Mouse (Mus musculus) thymus, postnatal 36 days (tissue): Measurements from ENCODE around the gene Fbxw21.
"Not testable (repeated sequence)": the region's sequence is repeated elsewhere in the genome, so short reads cannot be mapped to it uniquely, and the experiment has no call there.

Experiments
- DNase-seq, 2 experiments: peaks; one replicate each; pipeline ENCODE4 v3.0.0; 2022; ENCODE audit warnings: mixed read lengths in 2 of 2

Gene Fbxw21

DNA sequence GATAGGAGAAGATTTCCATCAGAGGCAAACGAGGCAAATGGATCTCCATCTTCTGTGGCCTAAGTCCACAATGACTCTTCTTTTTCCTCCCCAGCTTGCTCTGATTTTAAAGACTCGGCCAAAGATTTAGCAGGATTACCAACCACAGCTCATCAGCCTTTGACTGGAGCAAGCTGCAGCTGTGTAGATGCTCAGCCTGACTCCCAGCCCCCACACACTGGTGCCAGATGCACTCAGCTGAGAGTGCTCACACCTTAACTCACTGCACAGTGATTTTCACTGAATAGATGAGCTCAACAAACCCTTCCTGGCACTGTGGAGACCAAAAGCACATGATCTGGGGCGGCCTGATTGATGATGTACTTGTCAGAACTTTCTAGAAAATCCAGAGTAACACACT is at the start of gene Fbxw21:
Fbxw21 (minus strand) TSS at position 101 of the 400 bp plus-strand sequence.
- DNase-seq = no peak

- not testable (repeated sequence) for DNase-seq
Observed at GRCm38 (mm10) chr9:109201347-109201746, 39.5 kb upstream of the Fbxw21 start.

GRCm38 (mm10) chr9:109200349-109200748 is 38.5 kb upstream of the Fbxw21 start:
- DNase-seq = no peak

GRCm38 (mm10) chr9:109199353-109199752 is 37.5 kb upstream of the Fbxw21 start:
- DNase-seq = no peak

DNA sequence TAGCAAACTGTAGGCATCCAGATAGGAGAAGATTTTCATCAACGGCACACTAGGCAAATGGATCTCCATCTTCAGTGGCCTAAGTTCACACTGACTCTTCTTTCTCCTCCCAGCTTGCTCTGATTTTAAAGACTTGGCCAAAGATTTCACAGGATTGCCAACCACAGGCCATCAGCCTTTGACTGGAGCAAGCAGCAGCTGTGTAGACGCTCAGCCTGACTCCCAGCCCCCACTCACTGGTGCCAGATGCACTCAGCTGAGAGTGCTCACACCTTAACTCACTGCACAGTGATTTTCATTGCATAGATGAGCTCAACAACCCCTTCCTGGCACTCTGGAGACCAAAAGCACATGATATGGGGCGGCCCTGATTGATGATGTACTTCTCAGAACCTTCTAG is 34.0 kb upstream of the Fbxw21 start, which contains the start of gene Fbxw13:
Fbxw13 (minus strand) TSS at position 101 of the 400 bp plus-strand sequence.
- DNase-seq = not testable (repeated sequence)

DNA sequence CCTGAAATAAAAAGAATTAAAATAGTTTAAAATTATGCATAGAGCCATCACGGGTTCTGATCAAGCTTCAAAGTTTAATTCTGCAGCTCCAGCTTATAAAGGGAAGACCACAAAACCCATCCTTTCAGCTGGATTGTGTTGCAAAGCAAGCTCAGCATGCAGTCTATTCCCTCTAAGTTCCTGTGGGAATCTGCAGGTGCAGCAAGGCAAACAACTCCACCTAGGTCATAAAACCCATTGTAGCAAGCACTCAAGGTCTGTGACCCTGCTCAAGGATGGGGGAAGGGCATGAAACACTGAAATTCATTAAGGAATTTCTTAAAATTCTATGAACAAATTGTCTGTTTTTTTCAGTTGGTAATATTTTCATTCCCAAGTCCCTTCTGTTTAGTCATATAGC is 15.4 kb upstream of the Fbxw21 start:
- DNase-seq = no peak

- no peak for DNase-seq
Observed at GRCm38 (mm10) chr9:109176301-109176700, 14.5 kb upstream of the Fbxw21 start.

- no peak for DNase-seq
Observed at GRCm38 (mm10) chr9:109167316-109167715, 5.5 kb upstream of the Fbxw21 start.

- DNase-seq = not testable (repeated sequence)
Observed at GRCm38 (mm10) chr9:109140414-109140813, 21.4 kb downstream of the Fbxw21 start.

DNA sequence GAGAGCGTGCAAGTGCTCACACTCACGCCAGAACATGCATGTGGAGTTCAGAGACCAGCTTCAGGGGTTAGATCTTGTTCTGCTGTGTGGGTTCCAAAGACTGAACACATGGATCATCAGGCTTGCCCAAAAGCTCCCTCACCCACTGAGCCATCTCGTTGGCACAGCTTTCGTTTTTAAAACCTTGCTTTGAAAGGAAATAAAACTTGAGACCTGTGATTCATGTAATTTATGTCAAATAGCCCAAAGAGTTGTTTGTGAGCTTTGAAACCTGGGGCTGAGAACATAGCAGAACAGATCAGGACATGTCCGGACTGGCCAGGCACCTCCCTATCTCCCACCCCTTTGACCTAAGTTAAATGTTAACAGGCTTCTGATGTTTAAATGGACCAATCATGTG is 31.8 kb downstream of the Fbxw21 start:
- DNase-seq = no peak

GRCm38 (mm10) chr9:109128211-109128610 is 33.6 kb downstream of the Fbxw21 start:
- no peak for DNase-seq

GRCm38 (mm10) chr9:109127076-109127475 is 34.8 kb downstream of the Fbxw21 start:
- DNase-seq = no peak

GRCm38 (mm10) chr9:109125481-109125880 is 36.4 kb downstream of the Fbxw21 start:
- no peak for DNase-seq

DNA sequence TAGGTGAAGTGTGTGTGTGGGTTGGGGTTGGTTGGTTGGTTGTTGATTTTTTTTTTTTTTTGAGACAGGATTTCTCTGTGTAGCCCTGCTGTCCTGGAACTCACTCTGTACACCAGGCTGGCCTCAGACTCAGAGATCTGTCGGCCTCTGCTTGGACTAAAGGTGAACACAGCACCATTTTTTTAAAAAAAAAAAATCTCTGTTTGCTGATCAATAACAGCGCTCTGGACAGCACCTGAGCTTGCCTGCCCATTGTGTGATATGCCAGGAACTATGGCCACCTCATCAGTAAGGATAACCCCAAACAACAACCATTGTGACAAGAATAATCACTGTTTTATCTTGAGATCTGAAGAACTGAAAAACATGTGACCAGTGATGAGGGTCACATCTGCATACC is 36.8 kb downstream of the Fbxw21 start:
- DNase-seq = no peak

GRCm38 (mm10) chr9:109124164-109124563 is 37.7 kb downstream of the Fbxw21 start:
- no peak for DNase-seq

- DNase-seq = no peak
Observed at GRCm38 (mm10) chr9:109123266-109123665, 38.6 kb downstream of the Fbxw21 start.

- DNase-seq = peak in 1 of 2 experiments; percentile 34
Observed at GRCm38 (mm10) chr9:109122553-109123085, 39.2 kb downstream of the Fbxw21 start.

DNA sequence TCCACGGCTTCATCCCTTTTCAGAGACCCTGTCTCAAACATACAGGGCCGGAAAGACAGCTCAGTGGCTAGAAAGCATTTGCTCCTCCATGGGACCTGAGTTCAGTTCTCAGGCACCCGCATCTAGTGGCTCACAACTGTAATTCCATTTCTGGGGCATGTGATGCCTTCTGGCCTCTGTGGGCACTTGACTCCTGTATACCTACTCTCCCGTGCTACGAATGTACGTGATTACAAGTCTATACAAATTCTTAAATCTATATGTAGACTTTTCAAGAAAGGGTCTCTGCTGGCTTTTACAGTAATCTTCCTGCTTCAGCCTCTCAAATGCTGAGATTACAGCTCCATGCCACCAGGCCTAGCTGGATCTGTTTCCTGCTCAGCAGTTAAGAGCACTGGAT is 40.9 kb downstream of the Fbxw21 start:
- no peak for DNase-seq

DNA sequence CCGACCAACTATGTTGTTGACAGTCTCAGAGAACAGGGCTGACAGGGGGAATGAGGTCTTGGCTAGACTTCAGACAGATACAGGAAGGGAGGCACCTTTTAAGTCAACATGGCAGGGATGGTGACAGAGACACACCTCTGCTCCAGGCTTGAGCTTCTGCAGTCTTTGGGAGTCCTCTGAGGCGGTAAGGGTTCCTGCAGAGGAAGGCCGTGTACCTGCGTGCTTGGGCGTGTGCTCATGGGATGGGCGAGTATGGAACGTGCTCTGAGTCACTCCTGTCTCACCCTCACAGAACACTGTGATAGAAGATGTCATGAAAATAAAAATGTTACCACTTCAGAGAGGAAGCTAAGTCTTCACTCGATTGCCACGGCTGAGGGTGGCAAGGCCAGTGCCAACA is 42.3 kb downstream of the Fbxw21 start:
- DNase-seq = no peak

GRCm38 (mm10) chr9:109118106-109118505 is 43.7 kb downstream of the Fbxw21 start:
- no peak for DNase-seq

DNA sequence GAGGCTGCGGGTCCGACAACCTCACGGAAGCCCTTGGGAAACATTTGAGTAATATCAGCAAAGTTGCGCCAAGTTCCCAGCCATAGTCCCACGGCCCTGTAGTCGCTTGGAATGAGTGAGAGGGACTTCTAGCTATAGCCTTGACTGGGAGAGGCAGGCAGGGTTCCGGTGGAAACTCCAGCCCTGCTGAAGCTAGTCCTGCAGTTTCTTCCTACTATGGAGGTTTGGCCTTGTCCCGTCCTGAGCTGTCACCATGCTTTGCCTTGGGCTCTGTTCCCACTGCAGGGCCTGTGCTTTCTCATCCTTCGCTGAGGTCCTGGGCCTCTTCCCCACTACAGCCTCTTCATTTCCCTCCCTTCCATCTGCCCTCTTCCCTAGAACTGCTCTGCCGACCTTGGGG is 45.6 kb downstream of the Fbxw21 start:
- DNase-seq = no peak

GRCm38 (mm10) chr9:109114871-109115270 is 47.0 kb downstream of the Fbxw21 start:
- peak in 1 of 2 experiments; percentile 0 for DNase-seq

- peak in 1 of 2 experiments; percentile 2 for DNase-seq
Observed at GRCm38 (mm10) chr9:109114276-109114675, 47.6 kb downstream of the Fbxw21 start.

DNA sequence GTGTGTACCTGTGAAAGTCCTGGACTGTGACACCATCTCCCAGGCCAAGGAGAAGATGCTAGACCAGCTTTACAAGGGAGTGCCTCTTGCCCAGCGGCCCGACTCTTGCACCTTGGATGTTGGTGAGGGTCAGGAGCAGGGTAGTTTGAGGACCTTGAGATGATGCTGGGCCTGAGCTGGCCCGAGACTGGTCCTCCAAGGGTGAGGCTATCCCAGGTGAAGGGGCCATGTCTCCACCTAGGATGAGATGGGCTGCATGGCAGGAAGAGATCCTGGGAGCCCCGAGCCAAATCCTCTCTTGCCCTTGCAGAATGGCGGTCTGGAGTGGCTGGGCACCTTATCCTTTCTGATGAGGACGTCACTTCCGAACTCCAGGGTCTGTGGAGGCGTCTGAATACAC is 48.5 kb downstream of the Fbxw21 start:
- DNase-seq = peak in 1 of 2 experiments; percentile 1

DNA sequence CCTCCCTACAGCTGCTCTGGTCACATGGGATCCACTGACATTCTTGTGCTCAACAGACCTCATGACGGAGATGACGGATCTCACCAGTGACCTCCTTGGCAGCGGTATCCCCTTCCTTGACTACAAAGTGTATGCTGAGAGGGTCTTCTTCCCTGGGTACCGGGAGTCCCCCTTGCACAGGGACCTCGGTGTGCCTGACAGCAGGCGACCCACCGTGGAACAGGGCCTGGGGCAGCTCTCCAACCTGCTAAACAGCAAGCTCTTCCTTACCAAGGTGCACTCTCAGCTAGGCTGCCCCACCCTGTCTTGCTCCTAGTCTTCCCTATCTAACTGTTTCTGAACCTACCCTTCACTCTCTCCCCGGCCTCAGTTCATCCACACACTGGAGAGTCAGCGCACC is 50.2 kb downstream of the Fbxw21 start:
- DNase-seq = peak in 1 of 2 experiments; percentile 2
